Mouse (Mus musculus): Measurements from ENCODE around the gene Sfpq. TPM values are rescaled to one million over a fixed set of nuclear protein-coding genes. Genes with fewer than 3 reads are reported as not detected.

The Sfpq gene
- polyA plus RNA-seq, 1 experiment: 147 TPM

DNA sequence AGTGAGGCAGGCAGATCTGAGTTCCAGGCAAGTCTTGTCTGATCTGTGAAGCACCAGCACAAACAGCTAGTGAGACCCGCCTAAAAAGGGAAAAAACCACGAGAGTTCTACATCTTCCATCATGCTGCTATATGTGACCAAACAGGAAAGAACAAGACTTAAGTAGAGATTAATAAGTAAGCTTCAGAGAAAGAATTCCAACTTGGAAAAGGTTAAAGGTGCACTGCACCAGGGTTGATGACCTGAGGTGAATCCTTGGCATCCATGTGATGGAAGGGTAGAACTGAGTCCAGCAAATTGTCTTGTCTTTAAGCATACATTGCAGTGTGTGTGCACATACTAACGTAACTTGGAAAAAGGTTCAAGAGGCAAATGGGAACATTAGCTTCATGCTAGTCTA, 16.0 kb downstream of the Sfpq start:
- Histone ChIP-seq H3K4me3 (ENCODE audit: insufficient read depth, poor library complexity, severe bottlenecking) (no peak overlapping the region), H3K36me3 (ENCODE audit: control insufficient read depth, insufficient read depth) (peaks cover 99% of the 10 kb centered on the region), H3K27me3 (ENCODE audit: control insufficient read depth, insufficient read depth, insufficient read length) (no peaks in the 10 kb centered on the region), H3ac (ENCODE audit: control insufficient read depth, insufficient read length, low read depth) (no peak overlapping the region), H3K79me2 (ENCODE audit: control insufficient read depth, insufficient read depth) (peaks cover 36% of the 10 kb centered on the region), H3K79me3 (ENCODE audit: low read depth) (peaks cover 30% of the 10 kb centered on the region)
- TF ChIP-seq CEBPB (IDR thresholded peaks at IDR 0.05; ENCODE audit: low read depth) (no peak), USF1 (IDR thresholded peaks at IDR 0.05; ENCODE audit: low read depth) (no peak), MYOD1 (IDR thresholded peaks at IDR 0.05; ENCODE audit: control insufficient read depth, insufficient read length, low read depth) (no peak), MAX (IDR thresholded peaks at IDR 0.05) (no peak)

- peaks cover 20% of the 10 kb centered on the region for H3K79me3 ChIP-seq (ENCODE audit: low read depth)
- H3K36me3 ChIP-seq (ENCODE audit: control insufficient read depth, insufficient read depth): peaks cover 98% of the 10 kb centered on the region
- no peak overlapping the region for H3ac ChIP-seq (ENCODE audit: control insufficient read depth, insufficient read length, low read depth)
- TF ChIP-seq MAX (IDR thresholded peaks at IDR 0.05): no peak
- TF ChIP-seq MYOD1 (IDR thresholded peaks at IDR 0.05; ENCODE audit: control insufficient read depth, insufficient read length, low read depth): no peak
- TF ChIP-seq CEBPB (IDR thresholded peaks at IDR 0.05; ENCODE audit: low read depth): no peak
- TF ChIP-seq CTCF (IDR thresholded peaks at IDR 0.05; ENCODE audit: control insufficient read depth, insufficient read depth, insufficient read length): no peak
- TF ChIP-seq USF1 (IDR thresholded peaks at IDR 0.05; ENCODE audit: low read depth): no peak
- TF ChIP-seq FOSL1 (IDR thresholded peaks at IDR 0.05; ENCODE audit: insufficient read depth, low read length, poor library complexity, severe bottlenecking): no peak
- TF ChIP-seq MYOG (IDR thresholded peaks at IDR 0.05; ENCODE audit: control insufficient read depth, extremely low read depth, insufficient read length): no peak
- H3K4me3 ChIP-seq (ENCODE audit: insufficient read depth, poor library complexity, severe bottlenecking): no peak overlapping the region
- H3K27me3 ChIP-seq (ENCODE audit: control insufficient read depth, insufficient read depth, insufficient read length): no peaks in the 10 kb centered on the region
- peaks cover 26% of the 10 kb centered on the region for H3K79me2 ChIP-seq (ENCODE audit: control insufficient read depth, insufficient read depth)
Measured at GRCm38 (mm10) chr4:127037908-127038827, 17.0 kb downstream of the Sfpq start.

DNA sequence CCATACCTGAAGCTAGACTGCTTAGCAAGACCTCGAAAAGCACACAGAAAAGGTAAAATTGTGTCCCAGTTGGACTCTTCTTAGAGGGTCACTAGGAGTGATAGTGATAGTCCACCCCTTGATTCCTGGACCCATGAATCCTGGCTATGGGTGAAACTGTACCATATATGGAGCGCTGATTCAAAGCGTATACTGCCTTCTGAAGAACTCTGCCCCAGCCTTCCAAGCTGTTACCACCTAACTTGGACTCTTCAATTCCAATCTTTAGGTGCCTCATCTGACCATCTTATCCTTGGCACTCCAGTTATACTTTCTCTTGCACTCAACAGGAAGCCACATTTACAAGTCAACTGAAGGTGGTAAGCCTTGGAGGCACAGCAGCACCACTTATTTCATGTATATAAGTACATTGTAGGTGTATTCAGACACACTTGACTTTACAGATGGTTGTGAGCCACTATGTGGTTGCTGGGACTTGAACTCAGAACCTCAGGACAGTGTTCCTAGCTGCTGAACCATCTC, 17.8 kb downstream of the Sfpq start:
- TF ChIP-seq MYOG (IDR thresholded peaks at IDR 0.05; ENCODE audit: control insufficient read depth, extremely low read depth, insufficient read length) (no peak), MAX (IDR thresholded peaks at IDR 0.05) (no peak), CEBPB (IDR thresholded peaks at IDR 0.05; ENCODE audit: low read depth) (no peak), USF1 (IDR thresholded peaks at IDR 0.05; ENCODE audit: low read depth) (no peak), CTCF (IDR thresholded peaks at IDR 0.05; ENCODE audit: control insufficient read depth, insufficient read depth, insufficient read length) (no peak), MYOD1 (IDR thresholded peaks at IDR 0.05; ENCODE audit: control insufficient read depth, insufficient read length, low read depth) (no peak), FOSL1 (IDR thresholded peaks at IDR 0.05; ENCODE audit: insufficient read depth, low read length, poor library complexity, severe bottlenecking) (no peak)
- H3K27me3 ChIP-seq (ENCODE audit: control insufficient read depth, insufficient read depth, insufficient read length): no peaks in the 10 kb centered on the region
- H3K4me3 ChIP-seq (ENCODE audit: insufficient read depth, poor library complexity, severe bottlenecking): no peak overlapping the region
- peaks cover 95% of the 10 kb centered on the region for H3K36me3 ChIP-seq (ENCODE audit: control insufficient read depth, insufficient read depth)
- peaks cover 19% of the 10 kb centered on the region for H3K79me2 ChIP-seq (ENCODE audit: control insufficient read depth, insufficient read depth)
- no peak overlapping the region for H3ac ChIP-seq (ENCODE audit: control insufficient read depth, insufficient read length, low read depth)
- peaks cover 13% of the 10 kb centered on the region for H3K79me3 ChIP-seq (ENCODE audit: low read depth)

- no peak for TF ChIP-seq MAX (IDR thresholded peaks at IDR 0.05)
- no peak for TF ChIP-seq MYOG (IDR thresholded peaks at IDR 0.05; ENCODE audit: control insufficient read depth, extremely low read depth, insufficient read length)
- TF ChIP-seq MYOD1 (IDR thresholded peaks at IDR 0.05; ENCODE audit: control insufficient read depth, insufficient read length, low read depth): no peak
- TF ChIP-seq FOSL1 (IDR thresholded peaks at IDR 0.05; ENCODE audit: insufficient read depth, low read length, poor library complexity, severe bottlenecking): no peak
- no peak for TF ChIP-seq USF1 (IDR thresholded peaks at IDR 0.05; ENCODE audit: low read depth)
- no peak for TF ChIP-seq CTCF (IDR thresholded peaks at IDR 0.05; ENCODE audit: control insufficient read depth, insufficient read depth, insufficient read length)
- TF ChIP-seq CEBPB (IDR thresholded peaks at IDR 0.05; ENCODE audit: low read depth): no peak
- Histone ChIP-seq H3K27me3 (ENCODE audit: control insufficient read depth, insufficient read depth, insufficient read length) (no peaks in the 10 kb centered on the region), H3K79me2 (ENCODE audit: control insufficient read depth, insufficient read depth) (peaks cover 8% of the 10 kb centered on the region), H3K79me3 (ENCODE audit: low read depth) (peaks cover 3% of the 10 kb centered on the region), H3K4me3 (ENCODE audit: insufficient read depth, poor library complexity, severe bottlenecking) (no peak overlapping the region), H3ac (ENCODE audit: control insufficient read depth, insufficient read length, low read depth) (no peak overlapping the region), H3K36me3 (ENCODE audit: control insufficient read depth, insufficient read depth) (peaks cover 92% of the 10 kb centered on the region)
Measured at GRCm38 (mm10) chr4:127039871-127040483, 18.9 kb downstream of the Sfpq start.

DNA sequence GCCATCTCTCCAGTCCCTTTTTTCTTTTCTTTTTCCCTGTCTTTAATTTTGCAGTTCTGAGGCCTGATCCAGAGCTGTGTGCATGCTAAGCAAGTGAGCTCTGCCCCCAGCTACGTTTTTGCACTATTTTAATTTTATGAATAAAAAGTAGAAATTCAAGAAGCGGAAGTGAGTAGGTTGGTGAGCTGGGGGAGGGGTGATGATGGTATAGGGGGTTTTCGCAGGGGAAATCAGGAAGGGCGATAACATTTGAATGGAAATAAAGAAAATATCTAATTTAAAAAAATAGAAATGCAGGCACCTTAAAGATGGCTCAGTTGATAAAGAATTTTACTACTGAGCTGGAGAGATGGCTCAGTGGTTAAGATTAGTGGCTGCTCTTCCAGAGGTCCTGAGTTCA, 22.4 kb downstream of the Sfpq start:
- H3ac ChIP-seq (ENCODE audit: control insufficient read depth, insufficient read length, low read depth): no peak overlapping the region
- H3K79me2 ChIP-seq (ENCODE audit: control insufficient read depth, insufficient read depth): no peaks in the 10 kb centered on the region
- H3K79me3 ChIP-seq (ENCODE audit: low read depth): no peaks in the 10 kb centered on the region
- H3K4me3 ChIP-seq (ENCODE audit: insufficient read depth, poor library complexity, severe bottlenecking): no peak overlapping the region
- peaks cover 82% of the 10 kb centered on the region for H3K36me3 ChIP-seq (ENCODE audit: control insufficient read depth, insufficient read depth)
- TF ChIP-seq CEBPB (IDR thresholded peaks at IDR 0.05; ENCODE audit: low read depth) (no peak), USF1 (IDR thresholded peaks at IDR 0.05; ENCODE audit: low read depth) (no peak), CTCF (IDR thresholded peaks at IDR 0.05; ENCODE audit: control insufficient read depth, insufficient read depth, insufficient read length) (no peak), MYOG (IDR thresholded peaks at IDR 0.05; ENCODE audit: control insufficient read depth, extremely low read depth, insufficient read length) (no peak), MYOD1 (IDR thresholded peaks at IDR 0.05; ENCODE audit: control insufficient read depth, insufficient read length, low read depth) (no peak), FOSL1 (IDR thresholded peaks at IDR 0.05; ENCODE audit: insufficient read depth, low read length, poor library complexity, severe bottlenecking) (no peak), MAX (IDR thresholded peaks at IDR 0.05) (no peak)
- H3K27me3 ChIP-seq (ENCODE audit: control insufficient read depth, insufficient read depth, insufficient read length): no peaks in the 10 kb centered on the region

Data from C2C12 (cell line).